Mouse (Mus musculus) telencephalon, adult 2 months (tissue): ENCODE results near the gene Fh1.

ENCODE experiments used
- DNase-seq: peaks from one replicate; pipeline ENCODE4 v3.0.0-alpha.2; 2011; ENCODE audit warnings: low read depth, low spot score

The Fh1 gene

DNA sequence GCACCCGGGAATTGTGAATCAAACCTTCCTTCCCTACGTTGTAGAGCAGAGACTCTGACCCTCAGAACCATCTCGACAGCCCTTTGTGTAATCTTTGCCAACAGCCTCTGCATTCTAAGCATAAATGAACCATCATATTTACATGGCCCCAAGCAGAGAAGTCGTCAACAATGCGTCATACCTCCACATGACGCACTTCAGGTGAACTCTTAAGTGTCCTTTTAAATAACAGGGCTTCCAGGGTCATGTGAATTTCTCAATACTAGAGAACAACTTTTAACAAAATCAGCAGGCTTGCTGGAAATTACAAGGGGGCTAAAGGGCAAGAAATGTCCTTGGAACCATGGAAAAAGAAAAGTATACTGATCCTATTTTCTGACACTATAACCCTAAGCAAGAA lies 1.8 kb downstream of the Fh1 start:
- no peak for DNase-seq

DNA sequence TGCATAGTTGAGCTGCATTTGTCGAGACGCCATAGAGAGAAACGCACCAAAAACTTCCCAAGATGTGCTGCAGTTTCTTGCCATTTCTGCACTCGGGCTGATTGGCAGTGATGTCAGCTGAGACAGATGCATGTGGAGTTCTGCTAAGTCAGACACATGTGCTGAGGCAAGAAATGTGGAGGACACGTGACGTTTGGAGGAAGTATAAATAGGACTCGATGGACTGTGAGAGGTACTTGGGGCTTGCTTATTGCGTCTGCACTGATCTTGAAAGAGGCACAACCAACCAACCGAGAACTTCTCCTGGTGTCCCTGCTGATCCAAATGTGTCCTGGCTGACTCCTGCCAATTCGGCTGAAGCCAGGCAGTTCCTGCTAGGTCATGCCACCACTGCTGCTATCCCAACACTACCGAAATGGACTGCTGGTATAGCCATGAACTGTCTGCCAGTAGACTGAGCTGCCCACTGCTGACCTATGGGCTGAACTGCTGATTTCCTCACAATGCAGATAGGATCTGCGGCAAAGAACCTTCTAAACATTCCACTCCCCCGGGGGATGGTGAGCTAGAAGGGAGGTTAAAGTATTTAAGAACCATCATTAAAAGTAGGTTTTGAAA lies 5.5 kb downstream of the Fh1 start, which contains the start of gene Kmo:
TSS of gene Kmo (plus strand) at position 568 of the 618 bp plus-strand sequence.
- no peak for DNase-seq

DNA sequence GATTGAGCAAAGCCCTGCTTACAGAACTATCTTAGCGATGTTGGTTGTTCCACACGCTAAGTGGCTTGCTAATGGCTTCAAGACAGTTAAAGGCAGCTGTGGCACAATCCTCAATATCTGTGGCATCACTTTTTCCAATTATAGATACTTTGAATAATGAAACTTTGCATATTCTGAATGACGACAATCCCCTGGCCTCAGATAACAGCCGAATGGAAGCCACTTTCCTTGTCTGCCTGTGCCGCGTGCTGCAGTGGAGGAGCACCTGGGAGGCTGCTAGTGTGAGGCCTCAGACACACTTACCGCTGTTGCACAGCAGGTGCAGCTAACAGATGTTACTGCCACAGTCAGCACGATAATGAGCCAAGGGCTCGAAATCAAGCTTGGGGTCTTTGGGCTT lies 10.4 kb downstream of the Fh1 start:
- DNase-seq: no peak

DNA sequence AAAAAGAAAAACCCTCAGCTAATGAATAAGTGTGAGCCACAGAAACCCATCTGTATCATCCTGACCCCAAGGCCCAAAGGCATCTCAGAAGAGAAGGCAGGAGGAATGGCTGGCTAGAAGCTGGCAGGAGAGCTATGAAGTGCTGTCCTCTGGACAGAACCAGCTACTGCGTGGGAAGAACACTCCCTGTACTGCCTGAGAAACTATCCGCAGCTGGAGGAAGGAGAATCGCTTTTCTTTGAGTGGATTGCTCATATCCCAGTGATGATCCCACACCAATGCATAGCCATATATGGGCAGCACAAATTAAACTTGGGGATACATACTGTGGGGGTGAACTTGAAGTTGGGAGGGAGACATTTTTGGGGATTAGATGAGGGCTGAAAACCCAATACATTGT lies 16.7 kb downstream of the Fh1 start:
- DNase-seq: no peak

DNA sequence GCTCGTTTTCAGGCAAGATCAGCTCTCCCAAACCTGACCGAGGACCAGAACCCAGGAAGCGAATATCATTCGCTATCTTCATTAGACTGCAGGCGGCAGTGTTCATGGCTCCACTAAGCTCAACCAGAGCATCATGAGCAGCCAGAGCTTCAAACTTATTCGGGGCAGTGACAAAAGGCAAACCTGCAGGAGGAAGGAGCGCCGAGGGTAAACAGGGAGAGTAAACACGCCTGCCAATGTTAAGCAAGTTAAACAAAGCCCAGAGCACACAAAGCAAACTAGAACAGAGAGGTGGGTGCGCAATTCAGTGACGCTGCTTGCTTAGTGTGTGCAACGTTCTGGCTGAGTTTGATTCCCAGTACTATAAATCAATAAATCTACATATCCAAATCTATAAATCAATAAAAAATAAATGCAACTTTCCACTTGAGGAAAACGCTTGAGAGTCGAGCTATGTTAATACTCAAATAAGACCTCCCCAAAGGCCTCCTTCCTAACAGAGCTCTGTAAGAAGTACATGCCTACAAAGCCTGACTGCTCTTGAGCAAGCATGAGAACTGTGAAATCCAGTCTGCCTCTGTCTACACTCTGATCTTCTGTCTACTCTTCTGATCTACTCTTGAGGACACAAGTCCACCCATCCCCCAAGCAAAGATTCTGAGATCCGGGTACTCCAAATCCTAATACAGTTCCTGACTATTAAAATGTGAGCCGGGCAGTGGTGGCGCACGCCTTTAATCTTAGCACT lies 17.4 kb downstream of the Fh1 start:
- DNase-seq: no peak

DNA sequence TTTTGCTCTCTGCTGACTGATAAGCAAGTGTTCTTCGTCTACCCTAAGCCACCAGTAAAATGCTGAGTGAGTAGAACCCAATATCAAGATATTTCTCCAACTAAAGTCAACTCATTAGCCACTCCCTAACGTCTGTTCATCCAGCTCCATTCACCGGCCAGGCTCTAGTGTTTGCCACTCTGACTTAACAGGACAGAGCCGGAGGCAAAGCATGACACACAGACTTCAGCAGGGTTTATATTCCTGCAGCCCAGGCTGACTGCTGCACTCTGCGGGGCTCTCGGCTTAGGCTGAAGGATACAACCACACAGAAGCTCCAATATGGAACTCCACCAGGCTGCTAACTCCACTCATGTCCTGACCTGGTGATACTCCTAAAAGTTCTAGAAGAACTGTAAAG lies 18.1 kb downstream of the Fh1 start:
- no peak for DNase-seq

DNA sequence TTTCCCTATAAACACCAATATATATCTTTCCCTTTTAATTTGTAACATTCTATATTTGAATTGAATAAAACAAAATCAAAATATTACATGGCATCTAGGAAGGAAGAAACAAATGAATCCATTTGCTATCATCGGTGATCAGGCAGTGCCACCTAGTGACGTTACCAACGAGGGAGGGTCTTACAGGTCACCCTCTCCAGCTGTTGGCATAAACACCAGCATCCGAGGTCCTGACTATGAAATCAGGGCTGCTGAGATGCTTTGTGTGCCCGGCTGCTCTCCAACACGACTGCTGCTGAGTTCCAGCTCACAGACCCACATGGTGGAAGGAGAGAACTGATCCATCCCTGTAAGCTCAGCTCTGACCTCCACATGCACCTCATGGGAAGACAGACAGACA lies 22.0 kb downstream of the Fh1 start:
- DNase-seq: no peak

DNA sequence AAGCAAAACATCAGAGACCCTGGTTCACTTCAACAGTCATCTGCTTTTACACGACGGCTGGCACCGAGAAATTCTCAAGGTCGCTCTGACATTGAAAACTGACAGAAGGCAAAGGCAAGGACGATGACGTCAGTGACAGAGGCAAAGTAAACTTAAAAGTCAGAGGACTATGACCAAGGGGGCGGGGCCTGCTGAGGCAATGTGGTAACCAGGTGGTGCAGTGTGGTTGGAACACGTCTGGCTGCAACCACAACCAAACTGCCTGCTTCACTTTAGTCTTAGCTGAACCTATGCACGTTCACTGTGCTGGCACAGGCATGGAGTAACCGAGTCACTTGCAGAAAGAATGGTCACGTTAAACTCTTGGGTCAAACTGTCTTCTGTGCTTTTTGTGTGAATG lies 23.2 kb downstream of the Fh1 start:
- no peak for DNase-seq

DNA sequence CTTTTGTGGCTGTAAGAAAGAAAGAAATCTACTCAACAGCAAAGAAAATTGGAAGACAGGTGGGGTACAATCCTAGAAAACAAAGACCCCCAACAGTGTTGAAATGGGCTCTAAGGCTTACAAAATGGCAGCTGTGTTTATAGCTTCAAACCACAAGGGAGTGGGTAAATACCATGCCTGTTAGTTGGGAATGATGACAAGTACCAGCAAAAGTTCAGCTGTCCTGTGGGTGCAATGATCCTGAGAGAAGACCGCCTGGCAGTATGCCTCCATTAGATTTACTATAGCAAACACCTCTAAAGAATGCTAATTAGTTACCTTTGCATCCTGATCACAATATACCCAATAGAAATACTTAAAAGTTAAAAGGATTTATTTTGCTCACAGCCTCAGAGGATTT lies 32.6 kb downstream of the Fh1 start:
- DNase-seq: no peak

DNA sequence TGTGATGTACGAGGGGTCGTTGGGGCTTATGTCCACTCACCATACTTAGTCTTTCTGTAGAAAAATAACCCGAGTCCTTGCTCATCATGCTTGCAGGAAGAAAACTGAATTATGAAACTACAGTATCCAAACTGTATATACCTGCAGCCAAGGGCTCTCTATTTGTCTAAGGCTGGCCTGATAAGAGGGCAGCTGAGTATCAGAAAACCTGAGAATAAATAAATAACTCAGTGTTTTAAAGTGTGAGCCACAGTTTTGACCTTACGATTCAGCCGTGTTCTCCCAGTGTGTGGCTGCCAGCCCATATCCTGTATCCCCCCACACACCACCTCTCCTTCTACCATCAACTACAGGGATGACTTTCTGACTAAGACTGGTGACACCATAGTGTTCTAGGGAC lies 38.8 kb downstream of the Fh1 start:
- DNase-seq: no peak

DNA sequence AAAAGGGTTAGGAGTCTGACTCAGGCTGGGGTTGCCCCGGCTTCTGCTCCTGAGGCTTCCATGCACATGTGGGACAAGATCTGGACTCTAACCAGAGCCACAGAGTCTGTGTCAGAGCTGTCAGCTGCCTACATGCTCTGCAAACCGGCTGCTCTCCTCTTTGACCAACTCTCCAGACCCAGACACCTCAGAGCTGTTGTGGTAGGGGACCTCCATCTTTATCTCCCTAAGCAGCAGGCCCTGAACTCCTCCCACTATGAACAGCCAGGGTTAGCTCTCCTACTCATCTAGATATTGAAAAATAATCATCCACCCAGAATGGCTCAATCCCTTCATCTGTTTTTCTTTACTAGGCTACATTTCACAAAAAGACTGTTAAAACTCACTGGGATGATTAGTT lies 40.2 kb downstream of the Fh1 start:
- no peak for DNase-seq

DNA sequence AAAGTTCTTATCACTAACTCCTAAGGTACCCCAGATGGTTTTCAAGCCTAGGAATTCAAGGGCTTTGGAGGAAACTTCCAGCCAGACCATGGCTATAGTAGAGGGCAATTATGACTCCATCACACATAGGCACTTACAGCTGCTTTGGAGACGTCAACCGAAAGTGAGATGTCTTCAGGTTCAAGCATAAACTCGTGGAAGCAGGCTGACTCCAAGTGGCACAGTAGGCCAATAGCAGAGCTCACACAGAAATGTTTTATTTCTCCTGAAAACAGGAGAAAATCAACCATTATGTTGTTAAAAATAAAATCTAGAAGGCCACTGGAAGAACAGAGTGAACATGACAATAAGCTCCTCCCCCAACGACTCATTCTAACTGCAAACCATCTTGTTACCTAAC lies 42.6 kb downstream of the Fh1 start:
- no peak for DNase-seq

DNA sequence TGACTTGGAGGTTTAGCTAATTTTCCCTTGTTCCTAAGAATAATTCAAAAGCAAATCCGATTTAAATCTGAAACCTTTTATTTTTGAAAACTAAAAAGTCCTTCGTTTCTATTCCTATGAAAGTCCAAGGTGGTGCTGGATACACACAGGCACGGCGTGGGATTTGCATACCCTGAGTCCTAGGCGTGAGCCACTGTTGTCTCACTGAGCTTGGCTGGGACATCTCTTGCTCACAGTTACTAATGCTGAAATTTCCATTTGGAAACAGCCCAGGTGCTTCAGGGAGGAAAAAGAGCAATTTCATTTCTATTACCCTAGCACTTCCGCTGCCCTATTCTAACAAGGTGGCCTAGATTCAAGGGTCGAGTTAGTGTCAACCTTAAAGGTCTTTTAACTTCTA lies 45.1 kb downstream of the Fh1 start:
- DNase-seq: peak; percentile 11

DNA sequence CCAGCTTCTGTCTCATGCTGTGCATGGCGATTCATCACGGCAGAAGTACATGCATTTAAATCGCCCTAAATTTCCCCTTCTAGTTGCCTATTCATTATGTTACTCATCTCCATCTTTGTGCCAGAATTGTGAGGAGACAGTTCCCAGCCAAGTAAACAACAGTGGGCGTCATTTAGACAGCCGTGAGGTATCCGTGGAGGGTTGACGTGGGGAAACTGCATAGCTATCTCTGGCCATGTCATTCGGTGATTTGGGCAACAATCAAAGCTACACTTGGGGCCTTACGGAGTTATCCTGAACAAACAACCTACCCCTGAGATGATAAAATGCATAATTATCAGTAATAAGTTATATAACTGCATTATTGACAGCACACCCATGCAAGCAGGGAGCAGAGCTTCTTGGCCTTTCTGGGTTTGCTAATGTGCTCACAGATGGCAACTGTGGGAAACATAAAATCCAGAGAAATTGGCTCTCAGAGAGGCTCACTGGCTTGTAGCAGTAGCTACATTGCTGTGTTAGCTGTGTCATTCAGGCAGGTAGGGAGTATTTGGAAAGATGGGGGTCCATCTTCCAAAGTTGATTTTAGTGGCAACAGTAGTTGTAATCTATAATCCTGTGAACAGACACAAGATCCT lies 45.7 kb downstream of the Fh1 start:
- peak; percentile 48 for DNase-seq

DNA sequence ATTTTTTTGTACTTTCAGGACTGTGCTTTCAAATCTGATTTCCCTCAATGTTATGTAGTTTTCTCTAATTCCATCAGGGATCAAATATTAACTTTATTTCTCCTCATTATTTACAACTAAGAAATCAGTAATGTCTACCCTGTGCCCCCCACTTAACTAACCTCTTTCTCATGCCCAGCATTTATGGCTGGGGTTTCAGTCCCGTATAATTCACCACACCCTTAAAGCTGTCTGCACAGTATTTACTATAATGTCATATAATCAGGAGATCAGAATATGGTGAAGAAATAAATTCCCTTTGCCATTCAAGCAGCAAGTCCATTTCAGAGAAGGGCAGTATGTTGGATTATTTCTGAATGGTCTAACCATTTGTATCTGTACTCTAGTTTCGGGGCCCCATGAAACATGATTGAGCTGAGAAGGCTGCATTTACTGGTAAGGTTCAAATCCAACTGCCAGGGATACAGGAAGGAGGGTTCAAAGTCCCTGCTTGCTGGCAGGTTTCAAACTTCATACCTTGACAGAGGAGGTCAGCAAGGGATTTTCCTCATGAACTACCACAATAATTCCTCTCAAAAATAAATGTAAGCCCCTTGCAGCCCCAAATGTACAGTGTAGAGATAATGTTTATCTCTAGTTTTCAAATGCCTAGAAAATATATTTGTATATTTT lies 46.9 kb downstream of the Fh1 start:
- no peak for DNase-seq

DNA sequence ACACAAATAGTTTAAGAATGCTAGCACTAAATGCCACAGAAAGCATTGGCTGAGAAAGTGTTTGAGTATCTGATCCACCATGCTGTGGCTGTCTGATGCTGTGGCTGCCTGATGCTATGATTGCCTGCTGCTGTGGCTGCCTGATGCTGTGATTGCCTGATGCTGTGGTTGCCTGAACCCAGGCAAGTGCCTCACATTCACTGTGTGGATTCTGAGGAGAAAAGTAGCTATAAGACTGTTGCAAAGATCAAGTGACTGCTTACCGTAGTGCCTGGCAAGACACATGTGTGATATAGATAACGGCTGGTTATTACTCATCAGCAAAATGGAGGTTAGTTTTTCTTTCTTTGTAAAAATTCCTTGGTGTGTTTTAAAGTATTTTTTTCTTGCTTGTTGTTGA lies 51.3 kb downstream of the Fh1 start:
- DNase-seq: no peak

DNA sequence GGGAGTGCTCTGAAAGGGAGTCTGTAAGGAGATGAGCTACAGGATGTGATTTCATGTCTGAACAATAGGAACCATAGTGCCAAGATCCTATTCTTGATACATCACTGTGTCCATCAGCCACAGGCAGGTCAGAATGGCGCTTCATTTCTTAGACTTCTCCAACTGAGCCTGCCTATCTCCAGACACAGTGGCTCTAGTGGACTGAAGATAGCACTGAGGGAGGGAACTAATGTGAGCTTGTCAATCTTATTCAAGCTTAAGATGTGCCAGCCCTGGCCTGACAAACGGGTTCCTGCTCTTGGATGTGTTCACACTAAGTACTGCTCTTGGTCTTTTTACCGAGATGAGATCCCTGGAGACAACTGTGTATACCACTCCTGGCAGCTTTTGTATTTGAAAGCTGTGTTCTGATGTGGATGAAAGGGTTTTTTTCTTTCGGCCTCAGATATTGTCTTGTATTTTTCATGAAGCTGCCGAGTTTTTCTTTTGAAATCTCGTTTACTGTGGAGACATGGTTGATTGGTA lies 59.8 kb downstream of the Fh1 start:
- no peak for DNase-seq

DNA sequence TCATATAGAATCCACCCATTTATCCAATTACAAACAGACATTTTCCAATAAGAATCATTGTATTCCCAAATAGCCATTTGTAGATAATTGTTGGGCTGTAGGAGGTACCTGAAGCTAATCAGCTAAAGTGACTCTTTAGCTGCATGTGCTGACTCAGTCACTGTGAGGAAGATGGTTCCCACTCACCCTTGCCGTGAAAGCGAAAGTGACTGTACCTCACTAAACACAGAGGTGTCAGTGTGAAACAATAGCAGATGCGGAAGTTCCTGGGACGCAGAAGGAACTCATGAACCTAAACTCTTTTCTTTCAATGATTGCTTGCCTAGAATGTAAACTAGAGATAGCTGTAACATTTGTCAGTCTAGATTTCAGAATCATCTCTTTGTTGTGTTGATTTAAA lies 61.1 kb downstream of the Fh1 start:
- DNase-seq: no peak

DNA sequence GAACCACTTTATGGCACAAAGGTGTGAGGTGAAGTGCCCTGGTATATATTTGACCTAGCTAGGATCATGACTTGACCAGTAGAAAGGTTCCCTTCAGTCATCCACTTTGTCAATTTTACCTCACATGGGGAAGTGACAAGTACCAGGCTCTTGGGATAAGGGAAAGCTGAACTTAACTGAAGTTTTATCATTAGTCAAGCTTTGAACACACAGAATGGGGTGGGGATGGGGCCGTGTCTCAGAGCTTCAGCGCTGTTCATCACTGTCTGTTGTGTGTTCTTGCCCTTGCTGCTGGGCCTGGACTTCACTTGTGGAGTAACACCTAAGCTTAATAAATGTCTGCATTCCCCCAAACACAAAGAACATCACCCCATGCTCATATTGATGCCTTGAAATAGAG lies 63.1 kb downstream of the Fh1 start:
- DNase-seq: no peak

DNA sequence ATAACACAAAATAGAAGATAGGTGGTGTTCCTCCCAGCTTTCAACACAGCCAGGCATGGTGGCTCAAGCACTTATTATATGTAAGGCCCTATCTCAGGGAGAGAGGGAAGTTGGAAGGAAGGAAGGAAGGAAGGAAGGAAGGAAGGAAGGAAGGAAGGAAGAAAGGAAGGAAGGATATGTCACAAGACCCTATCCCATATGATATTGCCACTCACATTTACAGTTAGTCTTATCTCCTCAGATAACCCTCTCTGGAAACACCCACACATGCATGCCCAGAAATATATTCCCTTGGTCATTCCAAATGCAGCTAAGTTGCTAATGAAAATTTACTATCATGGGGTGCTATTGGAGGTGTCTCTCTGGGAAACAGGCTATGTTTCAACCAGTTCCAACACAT lies 63.6 kb downstream of the Fh1 start:
- DNase-seq: no peak

DNA sequence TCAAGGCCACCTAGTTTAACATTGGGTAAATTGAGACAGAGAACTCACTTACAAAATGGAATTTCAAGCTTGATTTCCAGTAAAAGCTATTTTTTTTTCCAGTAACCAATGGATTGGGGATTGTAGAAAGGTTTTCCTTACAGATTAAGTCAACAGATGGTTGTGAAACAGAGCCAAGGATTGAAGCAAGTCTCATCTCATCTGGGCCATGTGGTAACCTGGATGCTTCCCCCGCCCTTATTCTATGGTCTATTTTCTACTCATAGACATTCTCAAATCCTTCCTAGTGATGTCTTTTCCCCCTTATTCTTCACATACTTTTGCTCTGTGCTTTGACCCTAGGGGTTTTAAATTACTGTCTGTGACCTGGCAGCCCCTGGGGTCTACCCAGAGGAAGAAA lies 70.8 kb downstream of the Fh1 start:
- peak; percentile 13 for DNase-seq

DNA sequence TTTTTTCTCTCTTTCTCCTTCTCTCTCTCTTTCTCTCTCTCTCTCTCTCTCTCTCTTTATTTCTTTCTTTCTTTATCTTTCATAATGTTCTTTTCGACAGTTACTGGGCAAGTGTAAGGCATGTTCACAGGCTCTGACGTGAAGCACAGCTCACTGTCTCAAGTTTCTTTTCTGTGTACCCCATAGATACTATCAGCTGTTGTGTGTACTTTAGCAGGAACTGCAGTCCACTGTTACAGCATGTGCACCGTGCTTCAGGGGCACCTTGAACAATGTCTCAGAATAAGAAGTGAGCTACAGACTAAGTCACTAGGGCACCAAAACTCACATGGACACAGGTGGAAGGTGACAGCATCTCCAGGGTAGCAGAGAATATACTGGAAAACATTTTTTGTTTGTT lies 73.0 kb downstream of the Fh1 start:
- no peak for DNase-seq
